Mouse (Mus musculus): Measurements from ENCODE around the gene Ccdc115. TPM values are rescaled to one million over a fixed set of nuclear protein-coding genes. Genes with fewer than 3 reads are reported as not detected.

Ccdc115 gene
- polyA plus RNA-seq, 1 experiment from 2014 or later = 55.1 TPM

DNA sequence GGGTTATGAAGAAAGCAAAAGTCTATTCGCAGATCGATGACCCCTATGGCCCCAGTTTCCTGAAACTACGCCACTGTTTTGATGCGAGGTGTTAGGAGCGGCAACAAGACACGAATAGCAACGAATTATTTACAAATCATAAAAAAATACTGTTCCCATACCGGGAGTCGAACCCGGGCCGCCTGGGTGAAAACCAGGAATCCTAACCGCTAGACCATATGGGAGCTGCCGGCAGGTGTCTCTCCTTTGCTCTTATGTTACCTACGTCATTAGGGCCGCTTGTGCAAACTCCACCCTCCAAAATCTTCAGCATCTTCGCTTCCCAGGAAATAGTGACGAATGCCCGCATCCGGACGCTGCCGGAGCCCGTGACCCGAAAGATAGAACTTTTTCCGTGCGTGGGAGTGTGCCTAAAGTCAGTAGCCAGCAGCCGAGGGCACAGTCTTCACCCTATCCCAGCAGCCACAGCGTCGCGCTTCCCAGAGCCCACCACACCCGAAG lies 4.8 kb downstream of the Ccdc115 start:
- peak overlapping the region; percentile 72 for H3K4me3 ChIP-seq
- peaks cover 26% of the 10 kb centered on the region for H3K9me3 ChIP-seq
- H3K27me3 ChIP-seq (replicated peaks; ENCODE audit: low read depth, poor library complexity, severe bottlenecking) = no peaks in the 10 kb centered on the region
- peaks cover 37% of the 10 kb centered on the region for H3K36me3 ChIP-seq (replicated peaks)
- H3K27ac ChIP-seq (replicated peaks) = peak overlapping the region; percentile 91
- DNase-seq (ENCODE audit: low spot score) = peak; percentile 93
- WGBS = under 1% methylated on average over 30 of the region's 30 CpGs
- H3K4me1 ChIP-seq = peaks cover 20% of the 10 kb centered on the region

DNA sequence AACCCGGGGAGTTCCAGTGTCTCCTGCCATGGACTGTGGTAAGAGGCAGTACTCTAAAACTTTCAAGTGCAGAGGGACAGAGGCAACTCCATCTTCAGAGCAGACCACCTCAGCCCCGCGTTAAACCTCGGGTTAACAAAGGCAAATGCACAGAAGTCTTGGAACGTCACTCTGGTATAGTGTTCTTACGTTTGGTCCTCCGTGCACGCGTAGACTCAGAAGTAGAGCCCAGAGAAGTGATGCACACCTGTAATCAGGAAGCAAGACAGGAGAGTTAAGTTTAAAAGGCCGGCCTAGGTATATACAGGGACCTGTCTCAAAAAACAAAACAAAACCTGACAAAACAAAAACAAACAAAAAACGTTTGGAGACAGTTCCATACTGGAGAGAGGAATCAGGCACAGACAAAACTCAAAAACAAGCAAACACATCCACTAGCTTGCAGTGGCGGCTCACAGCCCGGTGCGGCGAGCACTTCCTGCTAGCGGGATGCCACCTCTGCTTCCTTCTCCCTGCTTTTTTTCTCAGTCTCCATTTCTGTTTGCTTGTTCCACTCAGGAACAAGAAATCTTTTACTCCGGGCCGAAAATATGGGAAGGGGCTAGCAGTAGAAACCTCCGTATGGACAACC lies 5.5 kb downstream of the Ccdc115 start:
- peak; percentile 59 for DNase-seq (ENCODE audit: low spot score)
- Histone ChIP-seq H3K9me3 (peaks cover 34% of the 10 kb centered on the region), H3K27me3 (replicated peaks; ENCODE audit: low read depth, poor library complexity, severe bottlenecking) (no peaks in the 10 kb centered on the region), H3K27ac (replicated peaks) (peak overlapping the region; percentile 91), H3K4me1 (peaks cover 20% of the 10 kb centered on the region), H3K36me3 (replicated peaks) (peaks cover 44% of the 10 kb centered on the region), H3K4me3 (peak overlapping the region; percentile 72)
- WGBS = 6% methylated on average over 19 of the region's 19 CpGs

DNA sequence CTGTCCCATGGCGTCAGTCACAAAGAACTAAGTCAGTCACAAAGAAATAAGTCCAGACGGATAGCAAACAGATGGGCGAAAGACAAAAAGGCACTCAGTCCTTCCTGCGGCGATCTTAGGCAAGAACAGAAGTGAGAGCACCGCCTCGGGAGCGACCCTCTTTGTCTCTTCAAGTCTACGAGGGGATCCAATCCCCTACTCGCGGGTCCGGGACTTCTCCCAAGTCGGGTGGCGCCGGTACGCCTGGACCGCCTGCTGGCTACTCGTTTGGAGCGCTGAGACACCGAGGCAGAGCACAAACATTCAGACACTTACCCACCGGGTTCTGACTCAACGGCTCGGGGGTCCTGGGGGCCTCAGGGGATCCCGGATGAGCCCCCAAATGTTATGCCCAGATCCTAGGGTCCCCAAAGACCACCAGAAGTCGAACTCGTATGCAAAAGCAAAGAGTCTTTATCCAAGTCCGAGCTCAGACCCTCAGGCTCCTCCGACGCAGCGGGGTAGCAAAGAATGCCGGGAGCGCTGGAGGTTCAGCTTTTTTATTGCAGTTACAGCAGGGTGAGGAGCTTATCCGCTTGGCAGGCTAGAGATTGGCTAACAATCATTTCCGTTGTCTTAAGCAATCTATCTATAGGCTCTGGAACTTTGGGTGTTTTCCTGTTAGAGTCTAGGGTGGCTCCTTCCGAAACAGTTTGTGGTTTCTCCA lies 6.5 kb downstream of the Ccdc115 start:
- H3K4me1 ChIP-seq = peaks cover 14% of the 10 kb centered on the region
- H3K4me3 ChIP-seq = peak overlapping the region; percentile 72
- peaks cover 34% of the 10 kb centered on the region for H3K9me3 ChIP-seq
- H3K36me3 ChIP-seq (replicated peaks) = peaks cover 48% of the 10 kb centered on the region
- DNase-seq (ENCODE audit: low spot score) = peak; percentile 77
- no peaks in the 10 kb centered on the region for H3K27me3 ChIP-seq (replicated peaks; ENCODE audit: low read depth, poor library complexity, severe bottlenecking)
- WGBS = 6% methylated on average over 35 of the region's 35 CpGs
- peak overlapping the region; percentile 86 for H3K27ac ChIP-seq (replicated peaks)

DNA sequence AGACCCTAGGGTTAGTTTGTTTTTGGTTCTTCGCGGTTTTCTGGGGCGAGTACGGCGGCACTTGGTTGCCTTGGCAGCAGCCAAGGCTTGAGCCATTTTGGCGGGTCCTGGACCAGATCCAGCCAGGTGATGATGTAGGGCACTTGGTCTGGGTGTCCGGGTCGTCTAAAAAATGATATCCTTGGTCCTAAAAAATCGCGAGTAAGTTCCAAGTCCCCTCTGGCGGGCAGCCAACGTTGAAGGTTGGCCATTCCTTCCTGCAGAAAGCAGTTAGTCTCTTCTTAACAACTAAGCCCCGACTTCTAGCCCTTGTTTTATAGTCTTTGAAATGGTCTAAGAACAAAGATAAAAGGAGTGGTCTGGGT lies 7.1 kb downstream of the Ccdc115 start:
- Histone ChIP-seq H3K9me3 (peaks cover 38% of the 10 kb centered on the region), H3K36me3 (replicated peaks) (peaks cover 43% of the 10 kb centered on the region), H3K27ac (replicated peaks) (peak overlapping the region; percentile 86), H3K27me3 (replicated peaks; ENCODE audit: low read depth, poor library complexity, severe bottlenecking) (no peaks in the 10 kb centered on the region), H3K4me3 (peak overlapping the region; percentile 72), H3K4me1 (peaks cover 14% of the 10 kb centered on the region)
- DNase-seq (ENCODE audit: low spot score) = no peak
- 39% methylated on average over 13 of the region's 13 CpGs for WGBS

DNA sequence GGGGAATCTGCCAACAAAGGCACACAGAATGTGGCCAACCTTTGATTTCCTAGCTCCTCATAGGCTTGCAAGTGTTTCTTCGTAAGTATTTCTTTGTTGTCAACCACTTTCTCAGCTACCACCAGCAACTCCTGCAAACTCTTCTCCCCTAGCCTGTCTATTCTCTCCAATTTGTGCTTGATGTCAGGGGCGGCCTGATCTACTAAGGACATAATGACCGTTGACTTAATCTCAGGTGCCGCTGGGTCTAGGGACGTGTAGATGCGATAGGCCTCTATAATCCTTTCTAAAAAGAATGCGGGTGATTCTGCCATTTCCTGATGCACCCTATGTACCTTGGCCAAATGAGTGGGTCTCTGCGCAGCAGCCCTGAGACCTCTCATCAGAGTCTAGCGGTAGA lies 8.0 kb downstream of the Ccdc115 start:
- Histone ChIP-seq H3K4me1 (peaks cover 14% of the 10 kb centered on the region), H3K27ac (replicated peaks) (no peak overlapping the region)
- no peak for DNase-seq (ENCODE audit: low spot score)

DNA sequence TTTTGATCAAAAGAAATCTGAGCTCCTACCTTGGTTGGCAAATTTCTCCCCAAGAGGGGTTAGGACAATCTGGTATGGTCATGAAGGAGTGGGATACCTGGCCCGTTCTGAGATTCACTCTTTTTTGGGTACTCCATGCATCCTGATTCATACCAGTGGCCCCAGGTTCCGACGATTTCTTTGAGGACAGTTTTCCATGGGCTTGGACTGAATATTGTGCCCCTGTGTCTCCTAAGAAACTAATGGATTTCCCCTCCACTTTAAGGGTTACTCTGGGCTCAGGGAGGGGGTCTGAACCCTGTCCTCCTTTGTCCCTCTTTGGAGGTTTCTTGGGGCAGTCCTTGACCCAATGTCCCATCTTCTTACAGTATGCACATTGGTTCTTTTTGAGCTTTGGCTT lies 8.5 kb downstream of the Ccdc115 start:
- H3K9me3 ChIP-seq = peaks cover 39% of the 10 kb centered on the region
- H3K27me3 ChIP-seq (replicated peaks; ENCODE audit: low read depth, poor library complexity, severe bottlenecking) = no peaks in the 10 kb centered on the region
- no peak for DNase-seq (ENCODE audit: low spot score)
- no peak overlapping the region for H3K27ac ChIP-seq (replicated peaks)
- no peak overlapping the region for H3K4me3 ChIP-seq
- WGBS = 92% methylated on average over 3 of the region's 3 CpGs
- peaks cover 35% of the 10 kb centered on the region for H3K36me3 ChIP-seq (replicated peaks)
- H3K4me1 ChIP-seq = peaks cover 14% of the 10 kb centered on the region

More for the DNA sequence above, 8.0 kb downstream of the Ccdc115 start:
- no peaks in the 10 kb centered on the region for H3K27me3 ChIP-seq (replicated peaks; ENCODE audit: low read depth, poor library complexity, severe bottlenecking)
- 94% methylated on average over 9 of the region's 9 CpGs for WGBS
- no peak overlapping the region for H3K4me3 ChIP-seq
- peaks cover 35% of the 10 kb centered on the region for H3K36me3 ChIP-seq (replicated peaks)
- H3K9me3 ChIP-seq = peaks cover 39% of the 10 kb centered on the region

DNA sequence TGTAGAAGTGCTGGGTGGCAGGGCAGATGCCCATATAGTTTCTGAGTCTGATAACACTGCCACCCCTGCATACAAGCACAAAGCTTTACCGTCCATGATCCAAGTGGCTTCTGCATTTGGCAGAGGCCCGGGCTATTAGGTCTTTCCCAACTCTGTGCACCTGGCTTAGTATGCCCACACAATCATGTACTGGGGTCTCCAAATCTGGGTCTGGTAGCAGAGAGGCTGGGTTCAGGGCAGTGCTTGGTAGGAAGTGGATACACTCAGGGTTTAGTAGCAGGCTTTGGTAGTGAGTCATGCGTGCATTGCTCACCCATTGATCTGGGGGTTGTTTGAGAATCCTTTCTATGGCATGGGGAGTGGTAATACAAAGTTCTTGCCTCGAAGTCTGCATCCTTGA lies 10.2 kb downstream of the Ccdc115 start:
- DNase-seq (ENCODE audit: low spot score) = no peak
- peaks cover 35% of the 10 kb centered on the region for H3K36me3 ChIP-seq (replicated peaks)
- H3K27ac ChIP-seq (replicated peaks) = no peak overlapping the region
- H3K4me3 ChIP-seq = no peak overlapping the region
- H3K9me3 ChIP-seq = peaks cover 39% of the 10 kb centered on the region
- 94% methylated on average over 4 of the region's 4 CpGs for WGBS
- no peaks in the 10 kb centered on the region for H3K27me3 ChIP-seq (replicated peaks; ENCODE audit: low read depth, poor library complexity, severe bottlenecking)
- peaks cover 14% of the 10 kb centered on the region for H3K4me1 ChIP-seq

DNA sequence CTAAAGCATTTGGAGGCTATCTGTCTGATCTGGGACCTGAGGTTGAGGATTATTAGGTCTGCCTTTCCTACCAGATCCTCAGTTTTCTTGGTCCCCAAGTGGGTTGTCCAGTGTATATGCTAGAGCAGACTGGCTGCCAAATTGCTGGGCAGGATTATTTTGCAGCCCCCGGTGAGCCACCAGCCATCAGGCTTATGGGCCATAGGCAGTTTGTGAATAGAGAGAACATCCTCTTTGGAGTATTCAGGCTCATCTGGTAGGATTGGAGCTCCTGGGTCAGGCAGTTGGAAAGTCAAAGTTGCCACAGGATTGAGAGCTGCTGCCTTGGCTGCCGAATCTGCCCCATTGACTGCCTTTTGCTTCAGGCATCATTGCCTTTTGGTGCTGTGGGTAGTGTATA lies 11.0 kb downstream of the Ccdc115 start:
- peaks cover 35% of the 10 kb centered on the region for H3K36me3 ChIP-seq (replicated peaks)
- no peak overlapping the region for H3K4me3 ChIP-seq
- H3K4me1 ChIP-seq = peaks cover 7% of the 10 kb centered on the region; the same call in 1 of the 2 replicates
- H3K27ac ChIP-seq (replicated peaks) = no peak overlapping the region
- 91% methylated on average over 2 of the region's 2 CpGs for WGBS
- DNase-seq (ENCODE audit: low spot score) = no peak
- H3K9me3 ChIP-seq = peaks cover 39% of the 10 kb centered on the region
- no peaks in the 10 kb centered on the region for H3K27me3 ChIP-seq (replicated peaks; ENCODE audit: low read depth, poor library complexity, severe bottlenecking)

DNA sequence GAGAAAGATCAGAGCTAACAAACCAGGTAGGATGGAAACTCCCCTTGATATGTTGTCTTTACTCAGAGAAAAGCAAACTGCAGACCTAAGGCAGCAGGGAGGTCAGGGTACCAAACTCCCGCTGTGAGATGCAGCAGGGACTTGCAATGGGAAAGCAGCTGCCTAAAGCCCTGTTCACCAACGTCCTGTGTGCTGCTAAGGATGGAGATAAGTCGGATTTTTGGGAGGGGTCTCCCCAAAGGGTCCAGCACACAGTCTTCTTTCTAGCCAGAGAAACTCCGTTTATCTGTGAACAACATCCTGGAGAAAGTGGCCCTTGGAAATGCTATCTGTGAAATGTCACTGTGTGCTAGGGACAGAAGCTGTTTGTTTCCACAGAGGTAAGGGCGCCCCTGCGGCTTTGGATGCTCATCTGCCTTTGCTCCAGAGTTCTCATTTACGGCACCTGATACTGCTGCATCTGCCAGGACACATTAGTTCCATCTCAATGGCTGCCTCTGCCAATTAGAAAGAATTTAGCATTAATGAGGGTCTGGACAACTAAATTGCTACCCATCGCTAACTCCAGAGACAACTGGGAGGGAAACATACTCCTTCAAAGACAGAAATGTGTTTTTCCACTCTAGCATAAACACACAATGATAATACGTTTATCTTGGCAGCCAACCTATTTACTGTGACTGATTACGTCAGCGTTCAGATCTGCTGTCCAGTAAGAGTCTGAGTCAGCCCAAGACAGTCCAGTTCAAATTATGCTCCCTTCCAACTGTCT lies 40.1 kb downstream of the Ccdc115 start:
- Histone ChIP-seq H3K27me3 (replicated peaks; ENCODE audit: low read depth, poor library complexity, severe bottlenecking) (no peaks in the 10 kb centered on the region), H3K4me3 (no peak overlapping the region), H3K9me3 (no peaks in the 10 kb centered on the region), H3K27ac (replicated peaks) (no peak overlapping the region), H3K4me1 (0 out of 2 replicates have a peak, but pooled peaks cover 3% of the 10 kb centered on the region), H3K36me3 (replicated peaks) (no peaks in the 10 kb centered on the region)
- DNase-seq (ENCODE audit: low spot score) = no peak
- WGBS = 42% methylated on average over 11 of the region's 11 CpGs

DNA sequence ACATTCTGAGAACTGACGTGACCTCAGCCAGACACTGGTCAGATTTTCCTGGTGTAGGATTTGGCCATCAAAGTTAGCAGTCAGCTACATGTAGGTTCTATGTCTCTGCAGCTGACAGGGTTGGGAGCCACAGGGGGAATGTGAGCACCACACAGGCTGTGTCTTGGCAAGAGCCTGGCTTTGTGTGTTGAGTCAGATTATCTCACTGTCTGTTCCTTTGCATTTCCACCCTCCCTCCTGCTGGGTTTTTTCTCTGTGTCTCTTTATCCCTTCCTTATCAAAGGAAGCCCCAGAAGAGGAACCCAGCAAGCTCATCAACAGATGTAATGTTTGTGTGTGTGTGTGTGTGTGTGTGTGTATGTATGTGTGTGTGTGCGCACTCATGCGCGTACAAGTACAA lies 43.2 kb downstream of the Ccdc115 start:
- DNase-seq (ENCODE audit: low spot score) = no peak
- H3K36me3 ChIP-seq (replicated peaks) = no peaks in the 10 kb centered on the region
- no peak overlapping the region for H3K27ac ChIP-seq (replicated peaks)
- 97% methylated on average over 4 of the region's 4 CpGs for WGBS
- no peaks in the 10 kb centered on the region for H3K27me3 ChIP-seq (replicated peaks; ENCODE audit: low read depth, poor library complexity, severe bottlenecking)
- no peak overlapping the region for H3K4me3 ChIP-seq
- 0 out of 2 replicates have a peak, but pooled peaks cover 4% of the 10 kb centered on the region for H3K4me1 ChIP-seq
- H3K9me3 ChIP-seq = no peaks in the 10 kb centered on the region

DNA sequence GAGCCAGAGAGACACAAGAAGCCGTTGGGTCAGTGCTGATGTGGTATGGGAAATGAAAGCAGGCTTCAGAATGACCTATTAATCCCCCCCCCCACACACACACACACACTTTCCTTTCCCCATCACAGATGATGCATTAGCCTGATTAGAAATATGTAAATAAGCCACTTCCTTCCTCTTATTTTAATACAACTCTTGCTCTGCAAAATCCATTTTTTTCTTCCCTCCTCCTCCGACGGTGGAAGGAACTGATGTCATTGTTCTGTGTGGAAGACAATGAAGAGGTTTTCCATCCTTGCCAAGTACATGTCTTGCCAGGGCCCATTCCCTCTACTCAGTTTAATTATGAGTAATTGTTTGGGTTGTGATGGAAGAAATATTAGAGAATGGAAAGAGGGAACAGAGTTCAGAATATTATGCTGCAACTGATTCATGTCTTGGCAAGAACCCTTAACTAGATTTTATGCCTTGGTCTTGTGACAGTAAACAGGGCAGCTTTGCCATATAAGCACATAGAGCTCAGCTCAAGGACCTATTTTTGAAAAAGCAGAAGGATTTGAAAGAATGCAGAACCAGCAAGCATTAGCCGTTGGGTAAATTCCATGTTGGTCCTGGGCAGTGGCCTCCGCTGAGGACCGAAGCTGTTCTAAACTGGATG lies 50.1 kb downstream of the Ccdc115 start:
- no peak for DNase-seq (ENCODE audit: low spot score)
- Histone ChIP-seq H3K36me3 (replicated peaks) (no peaks in the 10 kb centered on the region), H3K27me3 (replicated peaks; ENCODE audit: low read depth, poor library complexity, severe bottlenecking) (no peaks in the 10 kb centered on the region), H3K27ac (replicated peaks) (no peak overlapping the region), H3K9me3 (no peaks in the 10 kb centered on the region), H3K4me3 (no peak overlapping the region), H3K4me1 (peaks cover 16% of the 10 kb centered on the region)
- 88% methylated on average over 6 of the region's 6 CpGs for WGBS

DNA sequence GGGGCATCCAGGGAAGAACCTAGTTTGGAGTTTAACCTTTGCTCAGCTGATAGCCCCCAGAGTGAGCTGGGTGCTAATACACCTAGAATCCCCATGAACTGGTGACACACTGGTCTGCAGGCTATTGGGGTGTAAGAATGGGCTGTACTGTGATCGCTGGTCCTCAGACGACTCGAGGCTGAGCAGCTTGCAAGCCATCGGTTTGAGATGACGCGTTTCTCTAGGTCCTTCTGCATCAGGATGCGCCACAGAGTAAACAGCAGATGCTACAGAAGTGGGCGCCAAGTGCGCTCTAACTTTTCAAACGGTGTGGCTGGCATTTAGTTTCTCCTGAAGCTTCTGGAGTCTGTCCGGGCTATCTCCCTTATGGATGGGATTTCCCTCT lies 50.6 kb downstream of the Ccdc115 start:
- Histone ChIP-seq H3K27me3 (replicated peaks; ENCODE audit: low read depth, poor library complexity, severe bottlenecking) (no peaks in the 10 kb centered on the region), H3K4me1 (peaks cover 16% of the 10 kb centered on the region), H3K36me3 (replicated peaks) (no peaks in the 10 kb centered on the region), H3K9me3 (no peaks in the 10 kb centered on the region), H3K27ac (replicated peaks) (no peak overlapping the region), H3K4me3 (no peak overlapping the region)
- WGBS = 91% methylated on average over 11 of the region's 11 CpGs
- no peak for DNase-seq (ENCODE audit: low spot score)
